Mouse (Mus musculus): ENCODE data around the gene Ptpn11. TPM values are rescaled to one million over a fixed set of nuclear protein-coding genes. Genes with fewer than 3 reads are reported as not detected.
A peak's percentile ranks its signal among the peaks of the same experiment; 100 is the strongest.

The Ptpn11 gene
- polyA plus RNA-seq, 1 experiment from 2014 or later, result 18.2 TPM

GRCm38 (mm10) chr5:121169588-121169987, 21.6 kb downstream of the Ptpn11 start:
- 99% methylated on average over 2 of the region's 2 CpGs for WGBS
- peaks cover 51% of the 10 kb centered on the region for H3K36me3 ChIP-seq
- no peak for ATAC-seq (ENCODE audit: low FRiP score)

DNA sequence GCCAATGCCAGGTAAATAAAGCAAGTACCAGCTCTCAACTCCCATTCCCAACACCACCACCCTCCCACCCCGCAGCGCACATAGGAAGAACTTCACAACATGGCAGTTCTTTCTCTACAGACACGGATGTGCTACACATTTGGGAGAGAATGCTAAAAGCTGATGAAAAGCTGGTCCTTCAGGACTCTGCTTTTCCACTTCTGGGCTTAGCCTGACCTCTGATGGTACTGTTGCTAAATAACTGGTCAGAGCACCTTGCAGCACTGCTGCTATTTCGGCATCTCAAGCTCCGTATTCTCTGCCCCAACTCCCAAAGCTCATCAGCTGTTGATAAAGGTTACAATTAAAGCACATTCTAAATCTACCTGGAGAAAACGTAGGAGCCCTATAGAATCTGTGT, 24.3 kb downstream of the Ptpn11 start:
- Histone ChIP-seq H3K4me3 (replicated peaks) (no peak overlapping the region), H3K36me3 (peaks cover 76% of the 10 kb centered on the region), H3K4me2 (no peak overlapping the region), H3K9me3 (replicated peaks) (no peaks in the 10 kb centered on the region), H3K27ac (replicated peaks) (no peak overlapping the region), H3K27me3 (replicated peaks) (no peaks in the 10 kb centered on the region), H3K9ac (replicated peaks) (no peak overlapping the region), H3K4me1 (no peaks in the 10 kb centered on the region)
- 94% methylated on average over 6 of the region's 6 CpGs for WGBS
- ATAC-seq (ENCODE audit: low FRiP score), result no peak

More at GRCm38 (mm10) chr5:121169588-121169987, 21.6 kb downstream of the Ptpn11 start:
- Histone ChIP-seq H3K27ac (replicated peaks) (no peak overlapping the region), H3K4me2 (no peak overlapping the region), H3K9me3 (replicated peaks) (no peaks in the 10 kb centered on the region), H3K9ac (replicated peaks) (no peak overlapping the region), H3K4me3 (replicated peaks) (no peak overlapping the region), H3K27me3 (replicated peaks) (no peaks in the 10 kb centered on the region), H3K4me1 (no peaks in the 10 kb centered on the region)

GRCm38 (mm10) chr5:121162923-121163322, 28.3 kb downstream of the Ptpn11 start:
- Histone ChIP-seq H3K4me2 (no peak overlapping the region), H3K9me3 (replicated peaks) (no peaks in the 10 kb centered on the region), H3K4me1 (no peaks in the 10 kb centered on the region), H3K36me3 (peaks cover 77% of the 10 kb centered on the region), H3K9ac (replicated peaks) (no peak overlapping the region), H3K4me3 (replicated peaks) (no peak overlapping the region), H3K27me3 (replicated peaks) (no peaks in the 10 kb centered on the region), H3K27ac (replicated peaks) (no peak overlapping the region)
- WGBS, result 89% methylated on average over 7 of the region's 7 CpGs
- no peak for ATAC-seq (ENCODE audit: low FRiP score)

GRCm38 (mm10) chr5:121162285-121162684, 28.9 kb downstream of the Ptpn11 start:
- Histone ChIP-seq H3K9ac (replicated peaks) (no peak overlapping the region), H3K27me3 (replicated peaks) (no peaks in the 10 kb centered on the region), H3K36me3 (peaks cover 80% of the 10 kb centered on the region), H3K4me3 (replicated peaks) (no peak overlapping the region), H3K4me2 (no peak overlapping the region), H3K4me1 (no peaks in the 10 kb centered on the region), H3K27ac (replicated peaks) (0 out of 2 replicates have a peak overlapping the region, but pooled peaks have one; percentile 28), H3K9me3 (replicated peaks) (no peaks in the 10 kb centered on the region)
- ATAC-seq (ENCODE audit: low FRiP score), result no peak
- 84% methylated on average over 5 of the region's 5 CpGs for WGBS

- no peak overlapping the region for H3K27ac ChIP-seq (replicated peaks)
- no peak overlapping the region for H3K9ac ChIP-seq (replicated peaks)
- H3K4me3 ChIP-seq (replicated peaks), result no peak overlapping the region
- H3K9me3 ChIP-seq (replicated peaks), result no peaks in the 10 kb centered on the region
- H3K36me3 ChIP-seq, result peaks cover 70% of the 10 kb centered on the region
- no peaks in the 10 kb centered on the region for H3K4me1 ChIP-seq
- H3K4me2 ChIP-seq, result no peak overlapping the region
- WGBS, result 87% methylated on average over 7 of the region's 7 CpGs
- no peak for ATAC-seq (ENCODE audit: low FRiP score)
- H3K27me3 ChIP-seq (replicated peaks), result no peaks in the 10 kb centered on the region
Measured at GRCm38 (mm10) chr5:121158966-121159365, 32.2 kb downstream of the Ptpn11 start.

DNA sequence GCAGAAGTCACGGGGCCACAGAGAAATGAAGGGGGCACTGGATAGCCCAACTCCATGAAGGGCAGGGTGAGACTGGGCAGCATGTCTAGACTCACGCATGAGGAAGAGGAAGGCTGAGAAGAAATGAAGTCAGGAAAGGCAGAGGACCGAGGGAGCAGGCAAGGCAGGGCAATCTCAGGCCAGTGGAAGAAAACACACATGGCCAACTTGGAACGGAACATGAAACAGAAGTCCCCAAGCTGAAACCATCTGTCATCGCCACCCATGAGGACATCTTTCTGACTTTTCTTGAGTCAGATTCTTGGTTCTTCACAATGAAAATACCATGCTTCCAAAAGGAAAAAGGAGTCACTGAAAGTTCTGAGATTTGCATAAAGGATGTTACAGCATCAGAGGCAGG, 33.7 kb downstream of the Ptpn11 start:
- H3K4me3 ChIP-seq (replicated peaks), result no peak overlapping the region
- H3K27me3 ChIP-seq (replicated peaks), result no peaks in the 10 kb centered on the region
- H3K36me3 ChIP-seq, result peaks cover 69% of the 10 kb centered on the region
- H3K4me1 ChIP-seq, result no peaks in the 10 kb centered on the region
- H3K9ac ChIP-seq (replicated peaks), result no peak overlapping the region
- no peaks in the 10 kb centered on the region for H3K9me3 ChIP-seq (replicated peaks)
- no peak overlapping the region for H3K27ac ChIP-seq (replicated peaks)
- H3K4me2 ChIP-seq, result no peak overlapping the region
- ATAC-seq (ENCODE audit: low FRiP score), result no peak
- 94% methylated on average over 5 of the region's 5 CpGs for WGBS

DNA sequence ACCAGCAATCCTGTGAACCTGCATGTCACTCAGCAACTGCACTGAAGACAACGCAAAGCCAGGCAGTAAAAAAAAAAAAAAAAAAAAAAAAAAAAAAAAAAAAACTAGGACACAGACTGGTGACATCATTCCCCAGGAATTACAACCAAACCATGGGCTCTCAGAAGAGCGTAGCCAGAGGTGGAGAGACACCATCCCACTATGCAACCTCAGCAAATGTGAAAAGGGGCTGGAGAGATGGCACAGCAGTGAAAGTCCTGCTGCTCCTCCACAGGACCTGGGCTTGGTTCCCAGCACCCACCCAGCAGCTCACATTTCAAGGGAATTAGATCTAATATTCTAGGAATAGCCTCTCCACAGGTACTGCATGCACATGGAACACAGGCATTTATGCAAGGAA, 34.2 kb downstream of the Ptpn11 start:
- no peak overlapping the region for H3K4me3 ChIP-seq (replicated peaks)
- H3K4me2 ChIP-seq, result no peak overlapping the region
- H3K4me1 ChIP-seq, result no peaks in the 10 kb centered on the region
- H3K9ac ChIP-seq (replicated peaks), result no peak overlapping the region
- no peaks in the 10 kb centered on the region for H3K9me3 ChIP-seq (replicated peaks)
- 62% methylated on average over 2 of the region's 2 CpGs for WGBS
- no peak for ATAC-seq (ENCODE audit: low FRiP score)
- peaks cover 68% of the 10 kb centered on the region for H3K36me3 ChIP-seq
- H3K27me3 ChIP-seq (replicated peaks), result no peaks in the 10 kb centered on the region
- no peak overlapping the region for H3K27ac ChIP-seq (replicated peaks)

- Histone ChIP-seq H3K27me3 (replicated peaks) (no peaks in the 10 kb centered on the region), H3K9me3 (replicated peaks) (no peaks in the 10 kb centered on the region), H3K4me3 (replicated peaks) (no peak overlapping the region), H3K9ac (replicated peaks) (no peak overlapping the region), H3K4me1 (no peaks in the 10 kb centered on the region), H3K27ac (replicated peaks) (no peak overlapping the region), H3K4me2 (no peak overlapping the region), H3K36me3 (peaks cover 70% of the 10 kb centered on the region)
- no peak for ATAC-seq (ENCODE audit: low FRiP score)
- WGBS, result 98% methylated on average over 4 of the region's 4 CpGs
Measured at GRCm38 (mm10) chr5:121156121-121156520, 35.1 kb downstream of the Ptpn11 start.

DNA sequence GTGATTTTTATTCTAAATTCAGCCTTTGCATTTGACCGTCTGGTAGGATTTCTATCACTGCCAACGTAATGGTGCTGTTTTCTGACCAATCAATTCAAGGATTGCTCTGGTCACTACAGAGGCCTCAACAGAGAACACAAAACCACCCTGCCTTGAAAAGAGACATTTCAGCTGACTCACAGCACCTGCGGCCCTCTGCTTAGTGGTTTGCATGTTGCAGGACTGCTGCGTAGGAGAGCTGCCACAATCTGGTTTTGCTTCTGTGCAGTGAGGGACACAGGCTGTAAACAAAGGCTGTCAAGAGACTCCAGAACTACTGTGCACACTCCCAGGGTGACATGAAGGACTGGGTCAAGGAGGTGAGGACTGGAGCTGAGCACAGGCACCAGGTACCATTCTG, 40.5 kb downstream of the Ptpn11 start:
- no peak for ATAC-seq (ENCODE audit: low FRiP score)
- H3K9ac ChIP-seq (replicated peaks), result no peak overlapping the region
- WGBS, result 88% methylated on average over 4 of the region's 4 CpGs
- H3K4me2 ChIP-seq, result no peak overlapping the region
- no peak overlapping the region for H3K4me3 ChIP-seq (replicated peaks)
- 0 out of 2 replicates have a peak, but pooled peaks cover 5% of the 10 kb centered on the region for H3K4me1 ChIP-seq
- no peaks in the 10 kb centered on the region for H3K9me3 ChIP-seq (replicated peaks)
- H3K36me3 ChIP-seq, result peaks cover 73% of the 10 kb centered on the region
- no peak overlapping the region for H3K27ac ChIP-seq (replicated peaks)
- H3K27me3 ChIP-seq (replicated peaks), result no peaks in the 10 kb centered on the region

- H3K4me1 ChIP-seq, result 0 out of 2 replicates have a peak, but pooled peaks cover 8% of the 10 kb centered on the region
- WGBS, result 47% methylated on average over 1 of the region's 1 CpGs
- no peaks in the 10 kb centered on the region for H3K9me3 ChIP-seq (replicated peaks)
- ATAC-seq (ENCODE audit: low FRiP score), result no peak
- no peak overlapping the region for H3K4me2 ChIP-seq
- H3K36me3 ChIP-seq, result peaks cover 78% of the 10 kb centered on the region
- no peak overlapping the region for H3K9ac ChIP-seq (replicated peaks)
- no peak overlapping the region for H3K27ac ChIP-seq (replicated peaks)
- H3K4me3 ChIP-seq (replicated peaks), result no peak overlapping the region
- H3K27me3 ChIP-seq (replicated peaks), result no peaks in the 10 kb centered on the region
Measured at GRCm38 (mm10) chr5:121149246-121149645, 42.0 kb downstream of the Ptpn11 start.

DNA sequence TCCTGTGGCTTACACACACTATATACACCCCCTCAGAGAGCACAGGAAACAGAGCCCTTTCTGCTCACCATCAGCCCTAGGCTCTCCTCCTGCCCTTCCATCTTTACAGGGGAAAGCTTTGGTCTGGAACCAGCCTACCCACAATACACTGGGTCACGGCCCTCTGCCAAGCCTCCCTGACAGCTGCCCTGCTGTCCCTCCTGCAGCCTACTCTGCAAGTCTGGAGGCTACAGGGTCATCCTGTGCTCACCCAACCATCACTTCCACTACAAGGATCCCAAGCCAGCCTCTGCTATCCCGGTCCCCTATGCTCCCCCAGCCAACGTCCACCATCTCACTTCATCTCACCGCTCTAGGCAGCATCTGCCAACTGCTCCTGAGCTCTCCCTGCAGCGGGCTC, 44.9 kb downstream of the Ptpn11 start:
- WGBS, result 89% methylated on average over 5 of the region's 5 CpGs
- ATAC-seq (ENCODE audit: low FRiP score), result no peak
- H3K9me3 ChIP-seq (replicated peaks), result no peaks in the 10 kb centered on the region
- no peak overlapping the region for H3K9ac ChIP-seq (replicated peaks)
- H3K36me3 ChIP-seq, result peaks cover 81% of the 10 kb centered on the region
- no peak overlapping the region for H3K4me2 ChIP-seq
- no peak overlapping the region for H3K27ac ChIP-seq (replicated peaks)
- no peak overlapping the region for H3K4me3 ChIP-seq (replicated peaks)
- H3K27me3 ChIP-seq (replicated peaks), result no peaks in the 10 kb centered on the region
- H3K4me1 ChIP-seq, result peaks cover 15% of the 10 kb centered on the region; the same call in 1 of the 2 replicates

- Histone ChIP-seq H3K9me3 (replicated peaks) (no peaks in the 10 kb centered on the region), H3K27ac (replicated peaks) (no peak overlapping the region), H3K4me3 (replicated peaks) (no peak overlapping the region), H3K27me3 (replicated peaks) (no peaks in the 10 kb centered on the region), H3K4me1 (peaks cover 15% of the 10 kb centered on the region; the same call in 1 of the 2 replicates), H3K4me2 (no peak overlapping the region), H3K9ac (replicated peaks) (no peak overlapping the region), H3K36me3 (peaks cover 79% of the 10 kb centered on the region)
- no peak for ATAC-seq (ENCODE audit: low FRiP score)
- 82% methylated on average over 5 of the region's 5 CpGs for WGBS
Measured at GRCm38 (mm10) chr5:121145609-121146008, 45.6 kb downstream of the Ptpn11 start.

Data from neural tube, embryonic 15.5 days (tissue).